Mouse (Mus musculus) retina, postnatal 1 day (tissue): ENCODE measurements around the gene Fgfr1op.

Source experiments
- DNase-seq: peaks from one replicate; pipeline ENCODE4 v3.0.0-alpha.2; 2012

Fgfr1op gene

DNA sequence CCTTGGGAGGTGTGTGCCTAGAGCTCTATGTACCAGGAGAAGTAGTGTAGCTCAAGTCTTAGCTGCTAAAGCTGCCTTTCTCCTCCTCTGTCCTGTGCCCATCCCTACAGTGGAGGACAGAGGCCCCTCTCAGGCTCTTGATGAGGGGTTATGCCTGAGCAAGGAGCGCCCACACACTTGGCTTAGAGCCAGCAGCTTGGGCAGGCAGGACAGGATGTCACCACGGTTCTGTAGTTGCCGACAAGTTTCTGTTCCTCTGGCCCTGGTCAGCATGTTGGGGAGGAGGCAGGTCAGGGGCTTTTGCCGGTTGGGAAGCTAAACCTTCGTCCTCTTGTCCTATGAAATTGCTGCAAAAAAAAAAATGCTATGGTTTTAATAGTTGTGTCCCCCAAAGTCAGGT, 66.8 kb downstream of the Fgfr1op start:
- DNase-seq: peak; percentile 15

DNA sequence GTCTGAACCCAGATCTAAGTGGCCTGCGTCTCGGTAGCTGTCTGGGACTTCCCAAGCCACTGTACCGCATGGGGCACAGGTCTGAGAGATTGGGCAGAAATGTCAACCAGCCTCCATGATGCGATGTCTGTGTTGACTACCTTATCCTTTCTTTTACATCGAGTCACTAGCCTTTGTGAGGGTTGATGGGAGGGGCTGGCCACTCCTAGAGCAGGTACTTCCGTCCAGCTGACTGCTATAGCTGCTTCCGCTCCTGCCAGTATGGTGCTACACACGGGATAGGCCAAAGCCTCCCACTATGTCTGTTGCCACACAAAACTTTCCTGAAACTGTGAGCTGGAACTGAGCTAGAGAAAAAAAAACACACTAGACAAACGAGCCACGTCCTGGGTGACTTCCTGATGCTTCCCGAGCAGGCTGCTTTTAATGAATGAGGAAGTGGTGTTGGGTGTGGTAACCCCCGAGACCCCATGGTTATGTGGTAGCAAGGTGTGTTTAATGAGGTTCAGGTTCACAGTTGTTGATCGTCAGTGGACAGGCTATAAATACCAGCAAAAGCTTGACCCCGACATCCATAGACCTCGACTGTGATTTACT, 68.4 kb downstream of the Fgfr1op start:
- DNase-seq: no peak

DNA sequence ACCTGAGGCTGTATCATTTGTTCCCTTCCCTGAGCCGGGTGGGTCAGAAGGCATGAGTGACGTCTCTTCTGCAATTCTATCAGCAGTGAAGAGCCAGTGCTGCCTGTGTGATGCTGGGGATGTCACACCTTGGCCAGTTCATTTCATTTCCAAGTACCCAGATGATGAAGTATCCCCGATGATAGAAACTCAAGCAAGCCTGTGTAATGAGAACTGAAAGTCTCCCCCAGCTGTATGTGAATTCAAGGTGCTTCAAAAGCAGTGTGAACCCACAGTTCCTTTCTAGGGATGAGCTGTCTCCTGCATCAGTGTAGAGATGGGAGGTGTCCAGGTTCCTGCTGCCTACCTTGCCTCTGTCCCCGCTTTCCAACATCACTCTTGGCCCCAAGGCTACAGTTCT, 69.2 kb downstream of the Fgfr1op start:
- no peak for DNase-seq

DNA sequence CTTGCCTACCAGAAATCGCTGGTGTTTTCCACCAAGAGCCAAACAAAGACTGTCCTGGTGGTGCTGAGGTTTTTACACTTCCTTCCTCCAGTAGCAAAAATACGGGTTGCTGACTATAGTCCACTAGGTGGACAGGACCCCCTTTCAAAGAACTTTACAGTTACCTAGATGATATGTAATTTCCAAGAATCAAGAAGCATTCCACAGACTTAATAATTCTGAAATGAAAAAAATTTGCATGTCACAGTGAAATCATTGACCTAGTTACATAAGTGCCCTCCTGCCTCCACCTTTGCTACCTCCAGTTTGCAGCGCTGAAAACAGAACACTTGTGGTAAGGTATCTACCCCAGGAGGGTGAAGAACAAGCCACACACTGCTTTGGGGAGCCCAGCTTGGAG, 70.4 kb downstream of the Fgfr1op start, which contains the start of gene Ccr6:
Ccr6 (plus strand) TSS at position 301 of the 400 bp plus-strand sequence.
- no peak for DNase-seq

DNA sequence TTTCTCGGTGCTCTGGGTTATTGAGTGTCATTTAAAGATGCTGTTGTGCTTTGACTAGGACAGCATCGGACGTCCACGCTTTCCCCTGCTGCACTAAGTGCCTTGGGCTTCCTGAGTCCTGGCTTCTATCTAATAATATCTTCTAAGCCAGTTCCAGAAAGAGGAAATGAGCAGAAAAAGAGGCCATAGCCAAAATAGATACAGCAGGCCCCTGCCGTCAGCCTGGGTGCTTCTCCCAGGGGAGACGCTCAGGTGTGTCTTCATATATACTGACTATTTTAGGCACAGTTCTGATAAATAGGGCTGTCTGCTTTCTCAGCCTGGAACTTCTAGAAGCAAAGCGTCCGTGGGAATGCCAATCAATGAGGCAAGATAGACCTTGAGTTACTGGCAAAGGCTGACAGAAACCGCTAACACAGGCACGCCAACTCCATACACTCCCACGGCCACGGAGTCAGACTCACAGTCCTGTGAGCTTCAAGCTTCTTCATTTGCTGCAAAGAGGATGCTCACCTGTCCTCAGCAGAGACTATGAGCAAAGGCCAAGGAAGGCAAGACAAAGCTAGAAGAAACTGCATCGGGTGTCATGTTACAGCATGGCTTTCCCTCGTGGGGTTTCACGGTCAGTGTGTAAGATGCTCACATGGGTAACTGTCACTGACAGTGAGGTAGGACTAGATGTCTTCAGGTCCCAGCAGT, 72.9 kb downstream of the Fgfr1op start:
- DNase-seq: no peak

DNA sequence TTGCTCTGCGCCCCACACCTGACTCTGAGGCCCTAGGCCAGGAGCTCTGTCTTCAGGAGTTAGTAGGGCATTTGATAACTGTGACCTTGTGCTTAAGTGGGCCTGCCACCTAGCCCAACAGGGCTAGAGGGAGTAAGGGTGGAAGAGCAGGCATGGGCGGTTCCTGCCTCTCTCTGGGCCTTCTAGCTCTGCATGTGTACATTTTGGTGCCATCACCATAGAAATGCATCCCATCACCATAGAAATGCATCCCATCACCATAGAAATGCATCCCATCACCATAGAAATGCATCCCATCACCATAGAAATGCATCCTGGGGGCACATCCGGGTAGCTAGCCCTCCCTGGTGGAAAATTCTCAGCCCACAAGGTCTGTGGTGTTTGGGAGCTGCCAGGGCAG, 74.3 kb downstream of the Fgfr1op start:
- DNase-seq: no peak

DNA sequence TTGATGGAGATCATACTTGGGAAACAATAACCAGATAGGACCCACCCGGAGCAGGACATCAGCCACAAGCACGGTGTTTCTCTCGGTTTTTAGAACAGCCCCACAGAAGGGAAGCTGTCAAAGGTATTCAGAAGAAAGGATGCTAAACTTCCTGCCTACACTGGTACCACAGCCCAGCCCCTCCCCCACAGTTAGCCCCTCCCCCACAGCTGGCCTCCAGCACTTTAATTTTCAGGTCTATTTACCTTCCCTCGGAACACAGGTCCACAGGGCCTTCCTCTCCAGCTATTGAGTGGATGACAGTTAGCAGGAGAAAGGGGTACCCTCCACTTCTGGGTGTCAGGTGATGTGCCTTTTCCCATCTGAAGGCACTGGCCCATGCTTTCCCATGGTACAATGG, 75.2 kb downstream of the Fgfr1op start:
- DNase-seq: no peak

DNA sequence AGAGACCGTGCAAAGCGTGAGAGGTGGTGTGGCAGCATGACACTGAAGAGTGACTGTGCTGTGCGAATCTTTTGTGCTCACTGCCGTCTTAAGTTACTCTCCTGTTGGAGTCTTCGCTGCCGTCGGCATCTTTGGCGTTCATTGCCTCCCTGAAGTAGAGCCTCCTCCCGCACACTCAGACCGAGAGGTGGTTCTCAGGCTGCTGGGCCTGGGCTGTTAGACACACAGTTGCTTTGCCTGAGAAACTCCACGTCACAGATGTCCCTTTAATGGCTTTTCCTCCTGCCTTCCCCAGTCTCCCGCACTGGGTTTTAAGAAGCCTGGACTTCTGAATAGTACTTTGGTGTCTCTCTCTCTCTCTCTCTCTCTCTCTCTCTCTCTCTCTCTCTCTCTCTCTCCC, 76.3 kb downstream of the Fgfr1op start:
- no peak for DNase-seq

DNA sequence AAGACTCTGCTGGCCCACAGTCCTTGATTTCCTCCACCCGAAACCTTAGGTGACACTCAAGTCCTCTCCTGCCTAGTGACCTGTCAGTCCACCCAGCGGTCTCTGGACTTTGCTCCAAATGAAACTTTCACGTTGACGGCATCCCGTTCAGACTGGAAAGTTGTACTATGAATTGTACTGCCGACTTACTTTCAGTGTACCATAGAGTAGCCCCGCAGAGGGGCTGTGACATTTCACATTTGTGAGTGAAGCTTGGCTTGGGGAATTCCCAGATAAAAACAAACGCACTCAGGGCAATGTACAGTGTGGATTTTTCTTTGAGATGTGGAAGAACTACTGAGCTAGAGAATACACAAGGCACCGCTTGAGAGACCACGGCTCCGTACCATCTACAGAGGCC, 76.9 kb downstream of the Fgfr1op start:
- DNase-seq: no peak

DNA sequence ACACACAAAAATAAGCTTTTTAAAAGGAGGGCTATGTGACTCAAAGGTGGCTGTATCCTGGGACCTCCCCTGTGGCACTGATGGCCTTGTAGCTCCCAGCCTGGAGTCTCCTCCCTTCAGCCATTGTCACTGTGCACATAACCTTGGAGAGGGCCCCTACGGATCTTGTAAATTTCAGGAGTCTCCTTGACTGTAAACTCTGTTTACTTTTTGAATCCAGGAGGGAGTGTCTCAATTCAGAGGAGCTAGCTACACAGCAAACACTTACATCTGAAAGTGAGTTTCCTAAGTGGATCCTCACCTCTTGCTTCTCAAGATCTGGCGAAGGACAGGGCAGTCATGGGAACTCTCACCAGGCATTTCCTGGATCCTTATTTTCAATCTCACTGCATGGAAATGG, 78.8 kb downstream of the Fgfr1op start:
- DNase-seq: no peak

DNA sequence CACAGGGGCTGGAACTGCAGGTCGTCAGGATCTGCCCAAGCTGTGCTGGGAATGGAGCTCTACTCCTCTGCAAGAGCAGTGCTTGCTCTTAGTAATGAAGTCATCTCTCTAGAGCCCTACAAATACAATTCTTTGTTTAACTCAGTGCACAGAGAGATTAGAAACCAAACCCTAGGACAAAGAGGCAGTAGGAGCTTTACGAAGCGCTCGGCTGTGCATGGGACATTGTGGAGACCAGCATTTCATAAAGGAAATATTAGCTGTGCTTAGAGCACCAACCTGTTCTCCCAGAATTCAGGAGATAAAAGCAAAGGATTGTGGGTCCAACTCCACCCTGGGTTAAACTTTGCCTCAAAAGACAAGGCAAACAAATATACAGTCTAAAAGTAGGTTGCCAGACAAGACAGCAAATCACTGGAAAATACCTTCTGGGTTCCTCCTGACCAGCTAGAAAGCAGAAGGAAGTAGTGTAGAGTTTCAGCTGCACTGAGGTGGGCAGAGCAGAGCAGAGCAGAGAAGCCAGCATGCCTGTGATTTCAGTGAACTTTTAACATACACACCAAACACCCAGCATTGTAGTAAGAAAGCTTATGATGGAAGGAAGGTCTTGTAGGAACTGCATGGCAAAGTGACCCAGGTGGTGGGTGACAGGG, 80.9 kb downstream of the Fgfr1op start:
- DNase-seq: no peak
